Mouse (Mus musculus) G1E (cell line): ENCODE results near the gene Nisch. TPM values are rescaled to one million over a fixed set of nuclear protein-coding genes. Genes with fewer than 3 reads are reported as not detected.

Experiments used
- ATAC-seq: 2 replicates; pipeline ENCODE4 v1.8.0; 2016; ENCODE audit warnings: mild to moderate bottlenecking; ENCODE audit not compliant: insufficient number of reproducible peaks, poor library complexity, low FRiP score, severe bottlenecking; ENCODE audit errors: extremely low read depth
- DNase-seq: peaks from one replicate; pipeline ENCODE4 v3.0.0; 2012; ENCODE audit warnings: low spot score
- H3K27me3 ChIP-seq: 2 replicates; pipeline ENCODE4 v1.6.1; 2012; ENCODE audit warnings: mild to moderate bottlenecking, low read length, inconsistent platforms; ENCODE audit not compliant: insufficient read depth
- H3K36me3 ChIP-seq: replicated peaks from 2 replicates; pipeline ENCODE3; 2012; ENCODE audit warnings: mild to moderate bottlenecking, inconsistent platforms
- H3K4me1 ChIP-seq: 2 replicates; pipeline ENCODE4 v1.6.1; 2012; ENCODE audit warnings: low read depth, low read length, inconsistent platforms, mixed read lengths; ENCODE audit not compliant: insufficient read depth
- H3K4me3 ChIP-seq: 2 replicates; pipeline ENCODE4 v1.5.1; 2012; ENCODE audit warnings: low read depth, mild to moderate bottlenecking, inconsistent platforms, low read length, moderate library complexity, mixed read lengths
- H3K9me3 ChIP-seq: replicated peaks from 2 replicates; pipeline ENCODE4 v1.6.1; 2012; ENCODE audit warnings: inconsistent platforms
- CTCF ChIP-seq: IDR thresholded peaks from 2 replicates; pipeline ENCODE4 v1.5.1; 2012; ENCODE audit warnings: low read depth, low read length, inconsistent platforms, mixed read lengths
- GATA1 ChIP-seq: IDR thresholded peaks from 2 replicates; pipeline ENCODE4 v1.6.1; 2012; ENCODE audit warnings: borderline replicate concordance, low read length, inconsistent platforms, mixed read lengths
- GATA2 ChIP-seq: IDR thresholded peaks from 2 replicates; pipeline ENCODE4 v1.6.1; 2012; ENCODE audit warnings: low read depth, low read length, inconsistent platforms, borderline replicate concordance
- POLR2AphosphoS5 ChIP-seq: IDR thresholded peaks from 2 replicates; pipeline ENCODE4 v1.6.1; 2012; ENCODE audit warnings: low read depth, low read length, inconsistent platforms; ENCODE audit not compliant: insufficient replicate concordance
- TAL1 ChIP-seq: conservative IDR thresholded peaks from 2 replicates; pipeline ENCODE4 v1.6.1; 2012; ENCODE audit warnings: low read depth, low read length, inconsistent platforms, mixed read lengths
- polyA plus RNA-seq: library from polyadenylated mRNA; stranded (reverse); fragments of >175 nt; gene quantifications from 2 replicates; pipeline ENCODE4 v1.2.3, GENCODE M21; 2012
- total RNA-seq, 2 experiments: library from RNA; stranded (forward) in 1 of 2; stranded (reverse) in 1 of 2; fragments of 200-1000 nt in 1 of 2; fragments of >200 nt in 1 of 2; fragmentation: Nextera tagmentation in 1 of 2; gene quantifications; 2 replicates each; pipeline ENCODE4 v1.2.3; 2014 to 2017

The Nisch gene
- total and polyA plus RNA-seq, 3 experiments, result 83.8 to 312 (median 201) TPM

- peak overlapping the region; percentile 81 for H3K4me3 ChIP-seq
- H3K36me3 ChIP-seq, result peaks cover 45% of the 10 kb centered on the region
- peaks cover 18% of the 10 kb centered on the region for H3K27me3 ChIP-seq
- no peaks in the 10 kb centered on the region for H3K9me3 ChIP-seq
- ATAC-seq (no peak), DNase-seq (peak; percentile 63)
- H3K4me1 ChIP-seq, result peaks cover 46% of the 10 kb centered on the region
- TF ChIP-seq CTCF, result no peak
- no peak for TF ChIP-seq TAL1
- no peak for TF ChIP-seq GATA2
- TF ChIP-seq GATA1, result no peak
- TF ChIP-seq POLR2AphosphoS5, result no peak
Observed at GRCm38 (mm10) chr14:31205562-31206467, 10.9 kb downstream of the Nisch start.

DNA sequence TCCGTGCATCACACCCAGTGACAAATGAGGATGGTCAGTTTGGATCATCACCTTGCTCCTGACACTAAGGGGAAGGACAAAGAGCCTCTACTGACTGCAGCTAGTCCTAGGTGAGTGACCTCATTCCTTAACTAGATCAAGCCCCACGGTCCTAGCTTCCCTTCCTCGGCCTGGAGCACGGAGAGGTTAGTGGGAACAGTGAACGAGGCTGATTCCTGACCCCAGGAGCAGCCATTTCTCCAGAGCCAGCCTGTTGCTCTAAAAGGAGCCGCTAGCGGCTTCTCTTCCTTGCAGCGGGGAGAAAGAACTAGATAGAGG lies 11.5 kb downstream of the Nisch start:
- no peak for ATAC-seq
- DNase-seq, result peak; percentile 32
- H3K27me3 ChIP-seq, result peaks cover 13% of the 10 kb centered on the region
- H3K36me3 ChIP-seq, result peaks cover 51% of the 10 kb centered on the region
- H3K9me3 ChIP-seq, result no peaks in the 10 kb centered on the region
- TF ChIP-seq CTCF (no peak), TAL1 (no peak), GATA1 (no peak), GATA2 (no peak), POLR2AphosphoS5 (no peak)
- peak overlapping the region; percentile 81 for H3K4me3 ChIP-seq
- peaks cover 50% of the 10 kb centered on the region for H3K4me1 ChIP-seq

DNA sequence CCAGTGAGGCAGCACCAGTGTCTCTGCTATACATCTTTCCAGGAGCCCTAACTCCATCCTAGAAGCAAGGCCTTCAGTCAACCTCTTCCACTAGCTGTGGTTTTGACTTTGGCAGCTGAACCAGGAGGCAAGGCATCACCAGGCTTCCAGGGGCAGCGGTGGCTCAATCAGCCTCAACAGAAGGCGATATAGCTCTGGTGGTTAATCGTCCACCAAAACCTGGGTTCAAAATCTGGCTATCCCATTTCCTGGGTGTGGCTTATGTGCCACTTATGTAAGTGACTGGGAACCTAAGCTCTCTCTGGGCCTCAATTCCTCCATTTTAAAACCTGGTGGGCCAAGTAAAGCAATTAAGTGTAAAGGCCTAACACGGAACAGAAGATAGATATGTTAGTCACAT lies 11.9 kb downstream of the Nisch start:
- peaks cover 54% of the 10 kb centered on the region for H3K36me3 ChIP-seq

DNA sequence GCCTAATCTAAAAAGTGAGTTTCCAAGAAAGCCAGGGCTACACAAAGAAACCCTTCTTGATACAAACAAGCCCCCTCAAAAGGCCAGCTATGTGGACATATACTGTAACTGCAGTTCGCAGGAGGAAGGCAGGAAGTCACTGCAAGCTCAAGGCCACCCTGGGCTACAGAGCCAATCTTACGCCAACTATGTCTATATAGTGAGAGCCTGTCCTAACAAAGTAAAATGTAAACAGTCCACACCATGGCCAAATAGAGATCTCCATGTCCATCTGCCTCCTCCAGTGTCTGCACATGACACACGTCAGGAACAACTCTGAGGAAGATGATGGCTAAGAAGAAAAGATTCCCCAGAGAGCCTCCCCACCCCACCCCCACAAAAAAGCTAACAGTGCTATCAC lies 16.7 kb downstream of the Nisch start:
- Histone ChIP-seq H3K9me3 (no peaks in the 10 kb centered on the region), H3K36me3 (peaks cover 94% of the 10 kb centered on the region), H3K4me1 (peaks cover 59% of the 10 kb centered on the region), H3K27me3 (no peaks in the 10 kb centered on the region), H3K4me3 (no peak overlapping the region)
- DNase-seq (no peak), ATAC-seq (no peak)
- TF ChIP-seq POLR2AphosphoS5 (no peak), TAL1 (no peak), GATA1 (no peak), CTCF (no peak)

More for the DNA sequence above, 11.9 kb downstream of the Nisch start:
- TF ChIP-seq CTCF (no peak), GATA1 (no peak), TAL1 (no peak), POLR2AphosphoS5 (no peak), GATA2 (no peak)
- Histone ChIP-seq H3K4me3 (peak overlapping the region; percentile 81; the same call in 1 of the 2 replicates), H3K9me3 (no peaks in the 10 kb centered on the region), H3K4me1 (peaks cover 52% of the 10 kb centered on the region), H3K27me3 (peaks cover 10% of the 10 kb centered on the region)
- DNase-seq (no peak), ATAC-seq (no peak)

DNA sequence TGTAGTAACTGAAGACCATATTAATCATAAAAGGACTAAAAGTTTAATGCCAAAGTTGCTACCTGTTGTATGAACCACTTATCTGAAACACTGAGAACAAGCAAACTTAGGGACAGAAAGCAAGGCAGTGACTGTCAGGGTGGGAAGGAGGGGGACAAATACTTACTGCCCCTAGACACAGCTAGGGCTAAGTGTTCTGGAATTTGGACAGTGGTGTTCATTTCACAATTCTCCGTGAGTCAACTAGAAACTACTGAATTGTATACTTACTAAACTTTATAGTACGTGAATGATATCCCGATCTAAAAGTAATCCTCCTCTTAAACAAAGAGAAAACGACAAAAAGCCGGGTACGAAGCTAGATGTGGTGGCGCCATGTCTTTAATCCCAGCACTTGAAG lies 17.1 kb downstream of the Nisch start:
- Histone ChIP-seq H3K4me1 (peaks cover 58% of the 10 kb centered on the region), H3K27me3 (no peaks in the 10 kb centered on the region), H3K9me3 (no peaks in the 10 kb centered on the region), H3K36me3 (peaks cover 94% of the 10 kb centered on the region), H3K4me3 (no peak overlapping the region)
- TF ChIP-seq CTCF, result no peak
- no peak for TF ChIP-seq GATA1
- TF ChIP-seq GATA2, result no peak
- no peak for TF ChIP-seq TAL1
- TF ChIP-seq POLR2AphosphoS5, result no peak
- DNase-seq, result no peak
- ATAC-seq, result no peak

GRCm38 (mm10) chr14:31197547-31198516 lies 18.9 kb downstream of the Nisch start:
- Histone ChIP-seq H3K36me3 (peaks cover 92% of the 10 kb centered on the region), H3K27me3 (no peaks in the 10 kb centered on the region), H3K9me3 (no peaks in the 10 kb centered on the region), H3K4me1 (peaks cover 48% of the 10 kb centered on the region), H3K4me3 (peak overlapping the region; percentile 34; the same call in 1 of the 2 replicates)
- TF ChIP-seq TAL1 (no peak), POLR2AphosphoS5 (no peak), CTCF (no peak), GATA2 (no peak), GATA1 (no peak)
- ATAC-seq (peak; percentile 73), DNase-seq (no peak)
